Mouse (Mus musculus): ENCODE measurements at regions not wholly inside any gene's neighbourhood (a gene's known extent, or its start where the extent isn't known, plus 50 kb on each side); places are given as distances from the start of the nearest gene placed in this dataset.

DNA sequence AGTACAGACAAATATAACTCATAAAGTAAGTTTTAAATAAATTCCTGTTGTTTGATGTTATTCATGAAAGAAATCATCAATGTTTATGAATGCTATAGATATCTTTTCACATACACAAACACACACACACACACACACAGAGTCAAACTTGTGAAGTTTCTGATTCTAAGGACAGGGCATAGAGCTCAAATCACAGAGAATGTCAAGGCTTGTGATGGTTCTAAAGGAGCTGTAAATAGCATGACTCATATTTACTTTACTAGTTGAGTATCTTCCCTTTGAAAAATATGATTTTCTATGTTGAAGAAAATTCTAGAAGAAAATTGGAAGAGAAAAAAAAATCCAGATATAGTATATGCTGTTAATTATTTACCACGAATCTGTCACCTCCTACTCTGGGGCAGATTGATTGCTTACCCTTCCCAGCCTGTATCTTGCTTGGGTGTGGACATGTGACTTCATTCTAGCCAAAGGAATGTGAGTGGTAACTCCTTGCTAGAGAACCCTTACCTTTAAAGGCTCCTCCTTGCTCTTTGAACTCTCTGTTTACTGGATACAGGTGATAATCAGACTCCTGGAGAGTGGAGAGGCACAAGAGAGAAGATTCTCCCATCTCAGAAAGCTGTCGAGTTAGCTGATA, 259.0 kb downstream of the Gpd2 start:
- Histone ChIP-seq H3K9ac (ENCODE audit: low read depth, low read length) (no peak overlapping the region), H3K27ac (ENCODE audit: low read depth, low read length) (no peak overlapping the region), H3K4me3 (ENCODE audit: low read depth, low read length) (no peak overlapping the region), H3K36me3 (ENCODE audit: control insufficient read depth, insufficient read depth, low read length) (no peaks in the 10 kb centered on the region), H3K4me2 (no peak overlapping the region), H3K4me1 (ENCODE audit: control insufficient read depth, insufficient read depth, low read length) (no peaks in the 10 kb centered on the region), H3K27me3 (ENCODE audit: control insufficient read depth, insufficient read depth, low read length) (no peaks in the 10 kb centered on the region), H3K9me3 (replicated peaks; ENCODE audit: control insufficient read depth, low read length) (no peaks in the 10 kb centered on the region)
- no peak for ATAC-seq (replicated peaks; ENCODE audit: insufficient number of reproducible peaks, low FRiP score, low TSS enrichment)
- WGBS (ENCODE audit: insufficient replicate concordance): 34% methylated on average over 2 of the region's 2 CpGs

DNA sequence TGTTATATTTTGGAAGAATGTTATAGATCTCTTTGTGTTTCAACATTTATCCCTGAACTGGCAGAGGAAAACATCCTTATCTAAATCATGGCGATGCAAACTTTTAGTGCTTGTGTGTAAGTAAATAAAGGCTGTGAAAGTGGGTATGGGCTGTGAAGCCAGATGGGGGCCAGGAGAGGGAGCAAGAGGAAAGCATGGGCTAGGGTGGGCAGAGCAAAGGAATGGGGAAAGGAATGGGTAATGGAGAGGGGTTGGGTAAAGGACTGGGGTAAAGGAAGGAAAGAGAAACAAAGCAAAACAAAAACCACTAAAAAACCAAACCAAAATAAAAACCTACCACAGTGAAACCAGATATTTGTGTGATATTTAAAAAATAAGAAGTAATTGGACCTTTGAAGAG, 260.5 kb downstream of the Gpd2 start:
- no peaks in the 10 kb centered on the region for H3K4me1 ChIP-seq (ENCODE audit: control insufficient read depth, insufficient read depth, low read length)
- WGBS (ENCODE audit: insufficient replicate concordance): 37% methylated on average over 1 of the region's 1 CpGs
- H3K9ac ChIP-seq (ENCODE audit: low read depth, low read length): no peak overlapping the region
- H3K4me2 ChIP-seq: no peak overlapping the region
- no peaks in the 10 kb centered on the region for H3K9me3 ChIP-seq (replicated peaks; ENCODE audit: control insufficient read depth, low read length)
- H3K27ac ChIP-seq (ENCODE audit: low read depth, low read length): no peak overlapping the region
- ATAC-seq (replicated peaks; ENCODE audit: insufficient number of reproducible peaks, low FRiP score, low TSS enrichment): no peak
- no peaks in the 10 kb centered on the region for H3K27me3 ChIP-seq (ENCODE audit: control insufficient read depth, insufficient read depth, low read length)
- H3K4me3 ChIP-seq (ENCODE audit: low read depth, low read length): no peak overlapping the region
- no peaks in the 10 kb centered on the region; the same call in 1 of the 2 replicates for H3K36me3 ChIP-seq (ENCODE audit: control insufficient read depth, insufficient read depth, low read length)

DNA sequence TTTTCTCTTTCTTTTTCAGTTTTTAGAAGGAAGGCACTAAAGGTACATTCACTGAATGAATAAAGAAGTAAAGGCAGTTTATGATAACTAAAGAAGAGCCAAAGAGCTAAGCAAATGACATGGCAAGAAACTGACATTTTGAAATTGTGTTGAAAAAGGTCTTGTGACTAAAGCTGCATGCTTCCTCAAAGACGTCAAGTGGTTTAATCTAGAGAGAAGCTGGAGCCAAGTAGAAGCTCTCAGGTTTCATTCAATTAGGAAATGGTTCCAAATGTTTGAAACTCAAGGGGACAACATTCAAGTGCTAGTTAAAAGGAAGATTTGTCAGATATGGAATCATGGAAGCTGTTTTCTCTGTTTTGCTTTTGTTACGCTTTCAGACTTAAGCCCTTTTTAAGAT, 267.2 kb downstream of the Gpd2 start:
- WGBS (ENCODE audit: insufficient replicate concordance): 59% methylated on average over 2 of the region's 2 CpGs
- Histone ChIP-seq H3K4me3 (ENCODE audit: low read depth, low read length) (no peak overlapping the region), H3K27ac (ENCODE audit: low read depth, low read length) (no peak overlapping the region), H3K9ac (ENCODE audit: low read depth, low read length) (no peak overlapping the region), H3K4me2 (no peak overlapping the region), H3K27me3 (ENCODE audit: control insufficient read depth, insufficient read depth, low read length) (no peaks in the 10 kb centered on the region), H3K9me3 (replicated peaks; ENCODE audit: control insufficient read depth, low read length) (no peaks in the 10 kb centered on the region), H3K4me1 (ENCODE audit: control insufficient read depth, insufficient read depth, low read length) (no peaks in the 10 kb centered on the region), H3K36me3 (ENCODE audit: control insufficient read depth, insufficient read depth, low read length) (no peaks in the 10 kb centered on the region; the same call in 1 of the 2 replicates)
- no peak for ATAC-seq (replicated peaks; ENCODE audit: insufficient number of reproducible peaks, low FRiP score, low TSS enrichment)

DNA sequence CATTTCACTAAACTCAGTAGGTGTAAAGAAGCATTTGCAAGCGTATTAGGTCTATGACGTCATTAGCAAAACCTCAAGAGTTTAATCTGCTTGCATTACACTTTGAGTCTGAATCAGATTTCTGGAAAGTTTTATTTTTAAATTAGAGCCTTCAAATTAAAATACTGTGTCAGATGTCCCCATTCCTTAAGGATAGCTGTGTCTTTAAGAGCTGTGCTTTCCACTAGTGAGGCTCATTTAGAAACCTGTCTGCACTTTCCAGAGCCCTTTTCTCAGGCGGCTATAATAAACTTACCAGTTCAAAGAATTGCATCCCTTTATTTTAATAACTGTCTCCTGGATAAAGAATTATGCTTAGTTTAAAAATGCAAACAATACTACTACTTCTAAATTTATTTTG, 285.0 kb downstream of the Gpd2 start:
- Histone ChIP-seq H3K4me1 (ENCODE audit: control insufficient read depth, insufficient read depth, low read length) (no peaks in the 10 kb centered on the region), H3K9me3 (replicated peaks; ENCODE audit: control insufficient read depth, low read length) (no peaks in the 10 kb centered on the region), H3K27me3 (ENCODE audit: control insufficient read depth, insufficient read depth, low read length) (no peaks in the 10 kb centered on the region), H3K9ac (ENCODE audit: low read depth, low read length) (no peak overlapping the region), H3K4me3 (ENCODE audit: low read depth, low read length) (no peak overlapping the region), H3K36me3 (ENCODE audit: control insufficient read depth, insufficient read depth, low read length) (no peaks in the 10 kb centered on the region), H3K4me2 (no peak overlapping the region), H3K27ac (ENCODE audit: low read depth, low read length) (no peak overlapping the region)
- no peak for ATAC-seq (replicated peaks; ENCODE audit: insufficient number of reproducible peaks, low FRiP score, low TSS enrichment)
- 80% methylated on average over 3 of the region's 3 CpGs for WGBS (ENCODE audit: insufficient replicate concordance)

DNA sequence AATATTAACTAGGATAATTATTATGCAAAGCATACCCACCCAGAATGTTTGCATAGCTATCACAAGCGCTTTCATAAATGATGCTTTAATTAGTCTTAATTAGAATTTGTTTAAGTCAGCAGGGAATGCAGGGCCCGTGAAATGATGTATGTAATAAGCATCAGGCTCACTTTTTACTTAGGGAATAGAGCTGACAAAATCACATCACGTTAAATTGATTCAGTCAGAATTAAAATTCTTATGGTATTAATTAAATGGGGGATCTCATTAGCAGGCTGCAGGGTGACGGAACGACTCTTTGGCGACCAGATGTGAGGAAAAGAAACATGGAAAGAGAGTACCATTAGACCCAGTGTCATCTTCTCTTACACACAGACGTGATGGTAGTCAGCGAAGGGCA, 285.5 kb downstream of the Gpd2 start:
- no peak overlapping the region for H3K4me2 ChIP-seq
- WGBS (ENCODE audit: insufficient replicate concordance): 76% methylated on average over 8 of the region's 8 CpGs
- H3K36me3 ChIP-seq (ENCODE audit: control insufficient read depth, insufficient read depth, low read length): no peaks in the 10 kb centered on the region
- H3K27me3 ChIP-seq (ENCODE audit: control insufficient read depth, insufficient read depth, low read length): no peaks in the 10 kb centered on the region
- H3K4me1 ChIP-seq (ENCODE audit: control insufficient read depth, insufficient read depth, low read length): no peaks in the 10 kb centered on the region
- no peak overlapping the region for H3K27ac ChIP-seq (ENCODE audit: low read depth, low read length)
- no peak overlapping the region for H3K9ac ChIP-seq (ENCODE audit: low read depth, low read length)
- no peak for ATAC-seq (replicated peaks; ENCODE audit: insufficient number of reproducible peaks, low FRiP score, low TSS enrichment)
- H3K4me3 ChIP-seq (ENCODE audit: low read depth, low read length): no peak overlapping the region
- no peaks in the 10 kb centered on the region for H3K9me3 ChIP-seq (replicated peaks; ENCODE audit: control insufficient read depth, low read length)

DNA sequence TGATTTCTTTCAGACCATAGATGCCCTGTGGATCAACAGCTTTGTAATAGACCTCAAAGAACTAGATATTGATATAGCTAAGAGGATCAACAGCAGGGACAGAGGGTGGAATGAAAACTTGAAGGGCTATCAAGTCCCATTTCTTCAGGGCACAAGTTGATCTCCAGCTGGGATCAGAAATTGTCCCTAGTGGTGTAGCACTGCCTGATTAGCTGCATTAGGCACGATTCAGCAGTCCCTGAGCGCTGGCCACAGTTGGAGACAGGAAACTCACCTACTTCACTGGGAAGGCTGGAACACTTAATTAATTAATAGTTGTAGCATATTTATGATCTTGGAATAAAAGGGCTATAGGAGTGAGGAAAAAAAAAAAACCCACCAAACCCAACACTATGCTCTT, 290.5 kb downstream of the Gpd2 start:
- ATAC-seq (replicated peaks; ENCODE audit: insufficient number of reproducible peaks, low FRiP score, low TSS enrichment): no peak

DNA sequence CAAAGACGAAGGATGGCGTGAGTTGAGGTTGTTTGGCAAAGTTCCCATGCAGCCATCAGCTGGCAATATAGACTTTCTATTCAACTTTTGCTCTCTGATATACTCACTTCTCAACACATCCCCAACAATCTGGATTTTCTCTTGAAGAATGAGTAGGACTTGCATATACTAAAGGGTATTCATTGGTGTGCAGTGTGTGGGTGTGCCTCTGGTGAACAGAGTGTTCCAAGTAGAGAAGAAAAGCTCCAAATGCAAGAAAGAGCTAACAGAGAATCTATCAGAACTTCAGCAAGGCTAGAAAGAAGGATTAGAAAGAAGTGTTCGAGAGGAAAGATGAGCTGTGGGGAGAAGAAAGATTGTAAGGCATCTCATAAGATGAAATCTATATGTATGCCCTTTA, 302.4 kb downstream of the Gpd2 start:
- Histone ChIP-seq H3K27ac (ENCODE audit: low read depth, low read length) (no peak overlapping the region), H3K9me3 (replicated peaks; ENCODE audit: control insufficient read depth, low read length) (no peaks in the 10 kb centered on the region), H3K27me3 (ENCODE audit: control insufficient read depth, insufficient read depth, low read length) (no peaks in the 10 kb centered on the region), H3K36me3 (ENCODE audit: control insufficient read depth, insufficient read depth, low read length) (no peaks in the 10 kb centered on the region), H3K4me2 (no peak overlapping the region), H3K4me1 (ENCODE audit: control insufficient read depth, insufficient read depth, low read length) (no peaks in the 10 kb centered on the region), H3K9ac (ENCODE audit: low read depth, low read length) (no peak overlapping the region), H3K4me3 (ENCODE audit: low read depth, low read length) (no peak overlapping the region)
- 80% methylated on average over 3 of the region's 3 CpGs for WGBS (ENCODE audit: insufficient replicate concordance)
- no peak for ATAC-seq (replicated peaks; ENCODE audit: insufficient number of reproducible peaks, low FRiP score, low TSS enrichment)

More for the DNA sequence above, 290.5 kb downstream of the Gpd2 start:
- no peak overlapping the region for H3K27ac ChIP-seq (ENCODE audit: low read depth, low read length)
- no peak overlapping the region for H3K4me3 ChIP-seq (ENCODE audit: low read depth, low read length)
- no peaks in the 10 kb centered on the region for H3K36me3 ChIP-seq (ENCODE audit: control insufficient read depth, insufficient read depth, low read length)
- 72% methylated on average over 2 of the region's 2 CpGs for WGBS (ENCODE audit: insufficient replicate concordance)
- H3K4me2 ChIP-seq: no peak overlapping the region
- H3K4me1 ChIP-seq (ENCODE audit: control insufficient read depth, insufficient read depth, low read length): no peaks in the 10 kb centered on the region
- H3K9ac ChIP-seq (ENCODE audit: low read depth, low read length): no peak overlapping the region
- H3K27me3 ChIP-seq (ENCODE audit: control insufficient read depth, insufficient read depth, low read length): no peaks in the 10 kb centered on the region
- H3K9me3 ChIP-seq (replicated peaks; ENCODE audit: control insufficient read depth, low read length): no peaks in the 10 kb centered on the region

DNA sequence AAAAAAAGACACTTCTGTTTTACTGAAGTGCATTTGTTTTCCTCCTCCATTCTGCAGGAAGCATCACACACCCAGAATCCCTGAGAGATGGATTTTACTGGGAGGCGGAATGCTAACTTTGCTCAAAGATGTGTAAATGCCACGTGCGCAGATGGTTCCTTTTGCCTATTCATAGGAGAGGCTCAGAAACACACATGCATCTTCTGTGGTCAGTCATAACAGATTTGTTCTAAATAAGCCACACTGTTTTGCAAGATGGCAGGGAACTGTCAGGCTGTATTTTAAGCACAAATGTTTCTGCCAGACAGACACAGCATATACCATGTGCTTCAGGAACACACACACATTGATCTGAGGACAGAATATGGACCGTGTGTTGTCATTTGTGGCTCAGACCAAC, 327.8 kb downstream of the Gpd2 start:
- Histone ChIP-seq H3K27ac (ENCODE audit: low read depth, low read length) (no peak overlapping the region), H3K4me2 (no peak overlapping the region), H3K4me3 (ENCODE audit: low read depth, low read length) (no peak overlapping the region), H3K9me3 (replicated peaks; ENCODE audit: control insufficient read depth, low read length) (no peaks in the 10 kb centered on the region), H3K27me3 (ENCODE audit: control insufficient read depth, insufficient read depth, low read length) (no peaks in the 10 kb centered on the region), H3K9ac (ENCODE audit: low read depth, low read length) (no peak overlapping the region), H3K4me1 (ENCODE audit: control insufficient read depth, insufficient read depth, low read length) (no peaks in the 10 kb centered on the region), H3K36me3 (ENCODE audit: control insufficient read depth, insufficient read depth, low read length) (no peaks in the 10 kb centered on the region)
- 87% methylated on average over 4 of the region's 4 CpGs for WGBS (ENCODE audit: insufficient replicate concordance)
- no peak for ATAC-seq (replicated peaks; ENCODE audit: insufficient number of reproducible peaks, low FRiP score, low TSS enrichment)

DNA sequence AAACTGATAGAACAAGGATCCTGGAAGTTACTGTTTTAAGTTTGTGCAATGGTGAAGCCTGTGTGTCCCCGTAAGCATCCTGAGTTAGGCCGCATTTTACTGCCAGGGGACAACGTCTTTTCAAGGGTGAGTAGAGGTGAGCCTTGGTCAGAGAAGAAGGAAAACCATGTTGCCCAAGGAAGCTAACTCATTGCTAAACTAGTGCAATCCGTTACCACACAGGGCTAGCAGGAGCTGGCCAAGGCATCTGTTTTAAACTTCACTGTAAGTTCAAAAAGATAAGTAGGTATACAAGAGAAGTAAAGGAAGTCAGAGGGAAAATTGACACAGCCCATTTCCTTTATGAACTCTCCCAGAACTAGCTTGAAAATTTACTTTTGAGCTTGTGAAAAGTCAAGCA, 328.7 kb downstream of the Gpd2 start:
- Histone ChIP-seq H3K4me3 (ENCODE audit: low read depth, low read length) (no peak overlapping the region), H3K27ac (ENCODE audit: low read depth, low read length) (no peak overlapping the region), H3K4me1 (ENCODE audit: control insufficient read depth, insufficient read depth, low read length) (no peaks in the 10 kb centered on the region), H3K27me3 (ENCODE audit: control insufficient read depth, insufficient read depth, low read length) (no peaks in the 10 kb centered on the region), H3K36me3 (ENCODE audit: control insufficient read depth, insufficient read depth, low read length) (no peaks in the 10 kb centered on the region), H3K9ac (ENCODE audit: low read depth, low read length) (no peak overlapping the region), H3K9me3 (replicated peaks; ENCODE audit: control insufficient read depth, low read length) (no peaks in the 10 kb centered on the region), H3K4me2 (no peak overlapping the region)
- no peak for ATAC-seq (replicated peaks; ENCODE audit: insufficient number of reproducible peaks, low FRiP score, low TSS enrichment)
- 78% methylated on average over 4 of the region's 4 CpGs for WGBS (ENCODE audit: insufficient replicate concordance)
